ENCODE assay signal across 29 mouse cellular contexts in genomic region chr1:169909659-169910058, GRCm38 (mm10). TPM values are rescaled to one million over a fixed set of nuclear protein-coding genes. Genes with fewer than 3 reads are reported as not detected.
DNase-seq lines count a peak whose midpoint lies in the region; ATAC-seq lines count a peak whose summit lies in the region.
"Had no signal": no experiment of that assay in that cellular context is flagged by ENCODE, and none has a peak within 500 bp of the region (broad histone marks: within the 10 kb centered on the region; RNA-seq: fewer than 3 reads in every experiment).

No protein-coding gene starts in this region.

- no peak overlapping the region for H3K9ac ChIP-seq in hindbrain, embryonic 13.5 days
- H3K9ac ChIP-seq in intestine, embryonic 14.5 days (ENCODE audit: low read length): no peak overlapping the region
- H3K9ac ChIP-seq in intestine, embryonic 15.5 days: no peak overlapping the region
- H3K9ac ChIP-seq in neural tube, embryonic 15.5 days (replicated peaks): no peak overlapping the region
- H3K9ac ChIP-seq: embryonic facial prominence, embryonic 12.5 days; embryonic facial prominence, embryonic 15.5 days; heart, embryonic 12.5 days; heart, embryonic 15.5 days; hindbrain, embryonic 12.5 days had no signal

- WGBS in hindbrain, embryonic 13.5 days: 87% methylated on average over 6 of the region's 6 CpGs
- WGBS in hindbrain, embryonic 10.5 days: 90% methylated on average over 6 of the region's 6 CpGs
- 90% methylated on average over 6 of the region's 6 CpGs for WGBS in intestine, embryonic 14.5 days
- 89% methylated on average over 6 of the region's 6 CpGs for WGBS in intestine, embryonic 15.5 days
- 85% methylated on average over 6 of the region's 6 CpGs for WGBS in neural tube, embryonic 15.5 days

- H3K36me3 ChIP-seq in hindbrain, embryonic 13.5 days: no peaks in the 10 kb centered on the region
- no peaks in the 10 kb centered on the region for H3K36me3 ChIP-seq in hindbrain, embryonic 10.5 days
- no peaks in the 10 kb centered on the region for H3K36me3 ChIP-seq in intestine, embryonic 14.5 days (ENCODE audit: control insufficient read depth, insufficient read depth, low read length)
- H3K36me3 ChIP-seq in intestine, embryonic 15.5 days: no peaks in the 10 kb centered on the region
- no peaks in the 10 kb centered on the region for H3K36me3 ChIP-seq in neural tube, embryonic 15.5 days
- H3K36me3 ChIP-seq: embryonic facial prominence, embryonic 12.5 days; embryonic facial prominence, embryonic 15.5 days; heart, embryonic 12.5 days; heart, embryonic 15.5 days; hindbrain, embryonic 12.5 days had no signal

- ATAC-seq in hindbrain, embryonic 13.5 days (ENCODE audit: low FRiP score): peak; percentile 57; the same call in 1 of the 2 replicates
- 0 out of 2 replicates have a peak, but pooled peaks have one; percentile 30 for ATAC-seq in intestine, embryonic 14.5 days (replicated peaks; ENCODE audit: low FRiP score, low TSS enrichment, low read depth)
- no peak for ATAC-seq in intestine, embryonic 15.5 days
- ATAC-seq in neural tube, embryonic 15.5 days (ENCODE audit: low FRiP score): peak; percentile 46; the same call in 1 of the 2 replicates
- ATAC-seq: activated CD4-positive, CD25-positive, alpha-beta regulatory T cell, adult 4 months; CD4-positive, CD25-positive, alpha-beta regulatory T cell, adult 4 months; intestine, postnatal 0 days had no signal

- no peaks in the 10 kb centered on the region for H3K9me3 ChIP-seq in hindbrain, embryonic 13.5 days
- H3K9me3 ChIP-seq in hindbrain, embryonic 10.5 days: no peaks in the 10 kb centered on the region
- no peaks in the 10 kb centered on the region for H3K9me3 ChIP-seq in intestine, embryonic 14.5 days (ENCODE audit: control insufficient read depth, low read length)
- H3K9me3 ChIP-seq in intestine, embryonic 15.5 days: no peaks in the 10 kb centered on the region
- no peaks in the 10 kb centered on the region for H3K9me3 ChIP-seq in neural tube, embryonic 15.5 days (replicated peaks)
- H3K9me3 ChIP-seq: embryonic facial prominence, embryonic 12.5 days; embryonic facial prominence, embryonic 15.5 days; heart, embryonic 12.5 days; heart, embryonic 15.5 days; hindbrain, embryonic 12.5 days had no signal

- no peak overlapping the region for H3K4me2 ChIP-seq in hindbrain, embryonic 13.5 days
- no peak overlapping the region for H3K4me2 ChIP-seq in intestine, embryonic 14.5 days (ENCODE audit: low read length)
- no peak overlapping the region for H3K4me2 ChIP-seq in intestine, embryonic 15.5 days (replicated peaks)
- no peak overlapping the region for H3K4me2 ChIP-seq in neural tube, embryonic 15.5 days
- H3K4me2 ChIP-seq: embryonic facial prominence, embryonic 12.5 days; embryonic facial prominence, embryonic 15.5 days; heart, embryonic 12.5 days; heart, embryonic 15.5 days; hindbrain, embryonic 12.5 days had no signal

- H3K27ac ChIP-seq in hindbrain, embryonic 13.5 days: no peak overlapping the region
- no peak overlapping the region for H3K27ac ChIP-seq in hindbrain, embryonic 10.5 days
- H3K27ac ChIP-seq in intestine, embryonic 14.5 days (ENCODE audit: low read depth): no peak overlapping the region
- no peak overlapping the region for H3K27ac ChIP-seq in intestine, embryonic 15.5 days
- H3K27ac ChIP-seq in neural tube, embryonic 15.5 days (replicated peaks): no peak overlapping the region
- H3K27ac ChIP-seq: embryonic facial prominence, embryonic 12.5 days; embryonic facial prominence, embryonic 15.5 days; heart, embryonic 15.5 days; hindbrain, embryonic 12.5 days had no signal

- H3K4me1 ChIP-seq in hindbrain, embryonic 13.5 days (replicated peaks): no peaks in the 10 kb centered on the region
- H3K4me1 ChIP-seq in hindbrain, embryonic 10.5 days (replicated peaks): no peaks in the 10 kb centered on the region
- no peaks in the 10 kb centered on the region for H3K4me1 ChIP-seq in intestine, embryonic 14.5 days (replicated peaks; ENCODE audit: control insufficient read depth, insufficient read depth, low read length)
- H3K4me1 ChIP-seq in intestine, embryonic 15.5 days (replicated peaks): no peaks in the 10 kb centered on the region
- 0 out of 2 replicates have a peak, but pooled peaks cover 3% of the 10 kb centered on the region for H3K4me1 ChIP-seq in neural tube, embryonic 15.5 days
- H3K4me1 ChIP-seq: heart, embryonic 15.5 days; hindbrain, embryonic 12.5 days had no signal

- no peak overlapping the region for H3K4me3 ChIP-seq in hindbrain, embryonic 13.5 days
- H3K4me3 ChIP-seq in hindbrain, embryonic 10.5 days: no peak overlapping the region
- no peak overlapping the region for H3K4me3 ChIP-seq in intestine, embryonic 14.5 days (ENCODE audit: low read depth, low read length)
- H3K4me3 ChIP-seq in intestine, embryonic 15.5 days (replicated peaks): no peak overlapping the region
- no peak overlapping the region for H3K4me3 ChIP-seq in neural tube, embryonic 15.5 days (replicated peaks)
- H3K4me3 ChIP-seq: embryonic facial prominence, embryonic 12.5 days; embryonic facial prominence, embryonic 15.5 days; heart, embryonic 12.5 days; heart, embryonic 15.5 days; hindbrain, embryonic 12.5 days had no signal

- no peak for DNase-seq in hindbrain, embryonic 10.5 days (ENCODE audit: low spot score)
- no peak for DNase-seq in intestine, embryonic 14.5 days (ENCODE audit: low spot score)
- no peak for DNase-seq in neural tube, embryonic 10.5 days (ENCODE audit: extremely low spot score, low spot score)
- DNase-seq in adrenal gland, postnatal 4 days (ENCODE audit: low spot score in 2 of 2): no peak
- DNase-seq: adrenal gland, postnatal 10 days; adrenal gland, postnatal 36 days; cerebellum, adult 11 months; cerebellum, adult 2 months; cerebellum, adult 9-11 months; cerebellum, postnatal 25 days; gastrocnemius, postnatal 25 days; heart, adult 18-20 months; heart, postnatal 10 days; heart, postnatal 36 days had no signal

- no peaks in the 10 kb centered on the region for H3K27me3 ChIP-seq in hindbrain, embryonic 13.5 days
- H3K27me3 ChIP-seq in hindbrain, embryonic 10.5 days (ENCODE audit: insufficient read depth, poor library complexity, severe bottlenecking): no peaks in the 10 kb centered on the region
- H3K27me3 ChIP-seq in intestine, embryonic 14.5 days (replicated peaks; ENCODE audit: control insufficient read depth, insufficient read depth, low read length): no peaks in the 10 kb centered on the region
- H3K27me3 ChIP-seq in intestine, embryonic 15.5 days (replicated peaks): no peaks in the 10 kb centered on the region
- no peaks in the 10 kb centered on the region for H3K27me3 ChIP-seq in neural tube, embryonic 15.5 days (replicated peaks)
- H3K27me3 ChIP-seq: embryonic facial prominence, embryonic 12.5 days; embryonic facial prominence, embryonic 15.5 days; heart, embryonic 12.5 days; heart, embryonic 15.5 days; hindbrain, embryonic 12.5 days had no signal

RNA-seq across cellular contexts. Expression of gene Ccdc190, which starts 18.8 kb away (rescaled TPM):
- polyA plus RNA-seq in hindbrain, embryonic 13.5 days (2015; fragmentation: Nextera tagmentation; extraction: Ambion mirVana): 1.5 and 2.3 TPM in 2 replicates
- polyA plus RNA-seq in hindbrain, embryonic 10.5 days (2016; fragmentation: Nextera tagmentation; extraction: Ambion mirVana): not detected in 2 replicates
- polyA plus RNA-seq in intestine, embryonic 14.5 days (2014; fragmentation: Nextera tagmentation; extraction: Ambion mirVana): not detected in 2 replicates
- 0.14 TPM in 1 of 2 replicates, not detected in the other for polyA plus RNA-seq in intestine, embryonic 15.5 days (2015; fragmentation: Nextera tagmentation; extraction: Ambion mirVana)
- 3.0 and 3.5 TPM in 2 replicates for polyA plus RNA-seq in neural tube, embryonic 15.5 days (2015; fragmentation: Nextera tagmentation; extraction: Ambion mirVana)
- under 1 TPM; 0.34 to 0.59 TPM for total RNA-seq in adrenal gland, postnatal 4 days (2021)
- total RNA-seq: adrenal gland, postnatal 10 days; common myeloid progenitor, adult 5-6 weeks; gastrocnemius, postnatal 25 days; heart, postnatal 36 days; MEL had no signal
- polyA plus RNA-seq: activated CD4-positive, CD25-positive, alpha-beta regulatory T cell, adult 4 months; C2C12; CD4-positive, CD25-positive, alpha-beta regulatory T cell, adult 4 months; embryonic facial prominence, embryonic 12.5 days; heart, embryonic 12.5 days; heart, embryonic 15.5 days; intestine, postnatal 0 days; kidney, adult 2 months had no signal

RNA-seq across cellular contexts. Expression of gene Hsd17b7, which starts 59.4 kb away (rescaled TPM):
- 20.9 and 21.0 TPM in 2 replicates for polyA plus RNA-seq in hindbrain, embryonic 13.5 days (2015; fragmentation: Nextera tagmentation; extraction: Ambion mirVana)
- 24.4 and 28.5 TPM in 2 replicates for polyA plus RNA-seq in hindbrain, embryonic 10.5 days (2016; fragmentation: Nextera tagmentation; extraction: Ambion mirVana)
- 20.0 and 21.6 TPM in 2 replicates for polyA plus RNA-seq in intestine, embryonic 14.5 days (2014; fragmentation: Nextera tagmentation; extraction: Ambion mirVana)
- 21.7 and 27.1 TPM in 2 replicates for polyA plus RNA-seq in intestine, embryonic 15.5 days (2015; fragmentation: Nextera tagmentation; extraction: Ambion mirVana)
- 25.6 and 27.5 TPM in 2 replicates for polyA plus RNA-seq in neural tube, embryonic 15.5 days (2015; fragmentation: Nextera tagmentation; extraction: Ambion mirVana)
- 10 to 100 TPM; 10.5 to 12.5 TPM for total RNA-seq in adrenal gland, postnatal 4 days (2021)
